Mouse (Mus musculus): Measurements from ENCODE around the gene Mmp9.

DNA sequence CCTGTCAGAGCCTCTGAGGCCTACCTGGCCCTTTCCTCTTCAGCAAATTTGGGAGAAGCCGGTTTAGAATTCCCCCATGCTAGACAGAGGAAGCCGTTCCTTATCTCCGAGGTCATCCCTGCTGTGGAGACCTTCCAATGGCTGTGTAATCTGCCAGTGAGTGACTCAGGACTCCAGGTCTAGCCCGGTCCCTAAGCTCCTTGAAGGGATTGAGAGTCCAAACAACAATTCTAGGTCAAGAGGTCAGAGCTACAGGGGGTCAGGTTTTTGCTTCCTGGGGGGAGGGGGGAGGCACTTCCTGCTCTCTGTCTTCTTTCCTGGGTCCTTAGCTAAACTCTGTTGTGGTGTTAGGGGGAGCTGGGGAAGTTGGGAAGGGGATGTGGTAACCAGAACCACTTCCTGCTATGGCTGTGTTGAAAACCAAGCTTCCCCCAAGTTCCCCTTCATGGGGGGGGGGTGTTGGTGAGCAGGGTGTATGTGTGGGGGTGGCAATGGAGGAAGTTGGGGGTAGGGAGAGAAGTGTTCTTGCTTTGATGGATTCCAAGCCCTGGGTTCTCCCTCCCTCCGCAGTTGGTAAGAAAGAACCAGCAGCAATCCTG, 2.2 kb downstream of the Mmp9 start:
- TF ChIP-seq CTCF (IDR thresholded peaks at IDR 0.05; ENCODE audit: low read depth, low read length): no peak
- no peak for TF ChIP-seq TAL1 (conservative IDR thresholded peaks at IDR 0.05; ENCODE audit: low read depth, low read length)

Data from G1E (cell line).